Mouse (Mus musculus) ES-E14 (cell line): Measurements from ENCODE around the gene Aldh16a1.

Experiments
- CHD2 ChIP-seq: IDR thresholded peaks from 2 replicates; pipeline ENCODE4 v1.6.1; 2014; ENCODE audit warnings: mild to moderate bottlenecking, low read depth, low read length, inconsistent platforms
- MAFK ChIP-seq: IDR thresholded peaks from 2 replicates; pipeline ENCODE4 v1.6.1; 2014; ENCODE audit warnings: mild to moderate bottlenecking, low read depth, low read length, inconsistent platforms; ENCODE audit not compliant: insufficient read depth
- ZC3H11A ChIP-seq: IDR thresholded peaks from 2 replicates; pipeline ENCODE4 v1.6.1; 2012; ENCODE audit warnings: low read depth, mild to moderate bottlenecking, inconsistent platforms, low read length, borderline replicate concordance

DNA sequence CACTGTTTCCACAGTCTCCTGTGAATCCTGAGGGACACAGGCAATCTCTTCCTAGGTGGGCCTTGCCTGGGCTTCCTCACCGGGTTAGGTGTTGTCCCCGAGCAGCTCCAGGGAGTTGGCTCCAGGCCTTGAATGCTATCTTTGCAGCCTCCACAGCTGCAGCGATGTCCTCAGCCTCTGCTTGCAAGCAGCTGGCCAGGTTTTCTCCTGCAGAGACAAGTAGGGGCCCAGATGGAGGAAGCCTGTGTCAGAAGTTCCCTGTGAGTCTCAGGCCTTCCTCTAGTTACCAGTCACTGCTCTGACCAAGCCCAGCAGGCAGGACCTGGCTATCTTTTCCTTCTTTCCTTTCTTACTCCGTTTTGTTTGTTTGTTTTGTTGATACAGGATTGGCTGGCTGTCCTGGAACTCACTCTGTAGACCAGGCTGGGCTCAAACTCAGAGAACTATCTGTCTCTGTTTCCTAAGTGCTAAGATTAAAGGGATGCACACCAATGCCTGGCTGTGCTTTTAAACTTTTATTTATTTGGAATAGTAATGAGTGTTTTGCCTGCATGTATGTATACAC, 5.8 kb downstream of the Aldh16a1 start:
- TF ChIP-seq CHD2 (no peak), MAFK (no peak), ZC3H11A (no peak)
